8 mouse cellular contexts compared by ENCODE assay signal in the genomic region with DNA sequence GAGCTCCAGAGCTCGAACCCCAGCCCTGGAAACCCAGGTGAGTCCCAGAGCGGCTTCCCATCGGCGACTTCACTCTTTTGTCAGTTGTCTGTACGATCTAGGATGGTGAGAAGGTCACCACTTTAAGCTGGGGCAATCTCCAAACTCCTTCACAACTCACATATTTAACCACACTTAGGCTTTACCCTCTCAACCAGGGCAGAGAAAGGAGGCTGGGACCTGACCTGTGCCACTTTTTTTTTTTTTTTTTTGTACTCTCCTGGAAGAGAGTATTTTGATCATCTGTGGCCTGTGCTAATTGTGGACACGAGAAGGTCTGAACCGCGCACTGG. TPM values are rescaled to one million over a fixed set of nuclear protein-coding genes. Genes with fewer than 3 reads are reported as not detected.
DNase-seq lines count a peak whose midpoint lies in the region; ATAC-seq and TF ChIP-seq lines count a peak whose summit lies in the region.

No protein-coding gene starts in this region.

- peak overlapping the region; percentile 75 for H3K9ac ChIP-seq in liver, embryonic 13.5 days
- H3K9ac ChIP-seq in stomach, postnatal 0 days (ENCODE audit: low read length) = peak overlapping the region; percentile 57

- no peak for ATAC-seq in erythroblast, adult 5-6 weeks (replicated peaks; ENCODE audit: low FRiP score, poor library complexity, severe bottlenecking)
- ATAC-seq in liver, embryonic 13.5 days (ENCODE audit: low read depth) = no peak
- ATAC-seq in stomach, postnatal 0 days (ENCODE audit: low FRiP score, low TSS enrichment) = peak; percentile 23
- no peak for ATAC-seq in megakaryocyte progenitor cell, adult 5-6 weeks (replicated peaks; ENCODE audit: poor library complexity)

- H3K4me2 ChIP-seq in liver, embryonic 13.5 days = peak overlapping the region; percentile 67
- H3K4me2 ChIP-seq in stomach, postnatal 0 days (replicated peaks; ENCODE audit: low read depth) = peak overlapping the region; percentile 43

- TF ChIP-seq EP300 in stomach, postnatal 0 days (optimal IDR thresholded peaks at IDR 0.05) = no peak

- H3K4me3 ChIP-seq in erythroblast, embryonic 14.5 days (replicated peaks) = peak overlapping the region; percentile 73
- H3K4me3 ChIP-seq in thymus, adult 2 months (ENCODE audit: control insufficient read depth, insufficient read depth, low read length) = peak overlapping the region; percentile 97
- peak overlapping the region; percentile 65 for H3K4me3 ChIP-seq in liver, embryonic 13.5 days (replicated peaks)
- peak overlapping the region; percentile 54 for H3K4me3 ChIP-seq in stomach, postnatal 0 days (ENCODE audit: low read depth, low read length)

- WGBS in thymus, adult 2 months = 9% methylated on average over 8 of the region's 8 CpGs
- WGBS in liver, embryonic 13.5 days (ENCODE audit: insufficient replicate concordance) = 15% methylated on average over 8 of the region's 8 CpGs
- 17% methylated on average over 8 of the region's 8 CpGs for WGBS in stomach, postnatal 0 days

- no peaks in the 10 kb centered on the region for H3K9me3 ChIP-seq in erythroblast, embryonic 14.5 days (ENCODE audit: control insufficient read depth, low read length)
- H3K9me3 ChIP-seq in liver, embryonic 13.5 days (replicated peaks) = no peaks in the 10 kb centered on the region
- no peaks in the 10 kb centered on the region for H3K9me3 ChIP-seq in stomach, postnatal 0 days (ENCODE audit: control insufficient read depth, low read length)

- DNase-seq in thymus, adult 2 months = no peak
- no peak for DNase-seq in thymus, adult 18-20 months
- no peak for DNase-seq in liver, embryonic 13.5 days
- no peak for DNase-seq in stomach, postnatal 0 days (ENCODE audit: low spot score)
- no peak for DNase-seq in kidney, postnatal 36 days

- H3K27ac ChIP-seq in thymus, adult 2 months (ENCODE audit: control insufficient read depth, insufficient read depth, low read length) = peak overlapping the region; percentile 48; the same call in 1 of the 2 replicates
- H3K27ac ChIP-seq in liver, embryonic 13.5 days = peak overlapping the region; percentile 61; the same call in 1 of the 2 replicates
- H3K27ac ChIP-seq in stomach, postnatal 0 days (replicated peaks) = peak overlapping the region; percentile 78

- TF ChIP-seq CTCF in thymus, adult 2 months (IDR thresholded peaks at IDR 0.05; ENCODE audit: borderline replicate concordance, control insufficient read depth, extremely low read depth, insufficient read depth, low read length, poor library complexity) = no peak
- TF ChIP-seq CTCF in stomach, postnatal 0 days (IDR thresholded peaks at IDR 0.05; ENCODE audit: low read depth) = no peak

- H3K36me3 ChIP-seq in erythroblast, embryonic 14.5 days (ENCODE audit: control insufficient read depth) = peaks cover 2% of the 10 kb centered on the region
- no peaks in the 10 kb centered on the region for H3K36me3 ChIP-seq in thymus, adult 2 months (ENCODE audit: control insufficient read depth, insufficient read depth, low read length)
- H3K36me3 ChIP-seq in liver, embryonic 13.5 days = no peaks in the 10 kb centered on the region
- H3K36me3 ChIP-seq in stomach, postnatal 0 days (ENCODE audit: control insufficient read depth, insufficient read depth, low read length) = no peaks in the 10 kb centered on the region

- H3K27me3 ChIP-seq in erythroblast, embryonic 14.5 days (ENCODE audit: control insufficient read depth) = no peaks in the 10 kb centered on the region; the same call in 1 of the 2 replicates
- H3K27me3 ChIP-seq in thymus, adult 2 months (ENCODE audit: control insufficient read depth, insufficient read depth, low read length) = no peaks in the 10 kb centered on the region
- H3K27me3 ChIP-seq in liver, embryonic 13.5 days = no peaks in the 10 kb centered on the region
- H3K27me3 ChIP-seq in stomach, postnatal 0 days (ENCODE audit: control insufficient read depth, insufficient read depth, low read length) = no peaks in the 10 kb centered on the region

- peaks cover 18% of the 10 kb centered on the region for H3K4me1 ChIP-seq in erythroblast, embryonic 14.5 days (ENCODE audit: control insufficient read depth)
- no peaks in the 10 kb centered on the region; the same call in 1 of the 2 replicates for H3K4me1 ChIP-seq in thymus, adult 2 months (replicated peaks; ENCODE audit: control insufficient read depth, insufficient read depth, low read length)
- H3K4me1 ChIP-seq in liver, embryonic 13.5 days (replicated peaks) = peaks cover 17% of the 10 kb centered on the region; the same call in 1 of the 2 replicates
- H3K4me1 ChIP-seq in stomach, postnatal 0 days (replicated peaks; ENCODE audit: control insufficient read depth, insufficient read depth) = no peaks in the 10 kb centered on the region

- no peak for TF ChIP-seq POLR2A in thymus, adult 2 months (IDR thresholded peaks at IDR 0.05; ENCODE audit: control insufficient read depth, extremely low read depth, insufficient read depth, low read length, poor library complexity)

RNA-seq across cellular contexts. Expression of a gene that starts 0.2 kb away (rescaled TPM):
- 0.01 TPM in 1 of 2 replicates, not detected in the other for polyA plus RNA-seq in erythroblast, embryonic 14.5 days (2012)
- total RNA-seq in erythroblast, adult 5-6 weeks (2015; ENCODE audit: low replicate concordance) = 4.0 and 5.6 TPM in 2 replicates
- total RNA-seq in erythroblast, adult 5-6 weeks (2017; ENCODE audit: low replicate concordance) = 7.3 and 9.1 TPM in 2 replicates
- 4.6 and 5.2 TPM in 2 replicates for polyA plus RNA-seq in thymus, adult 2 months (2012; rRNA removed)
- 6.7 and 8.5 TPM in 2 replicates for polyA plus RNA-seq in liver, embryonic 13.5 days (2015; fragmentation: Nextera tagmentation; extraction: Ambion mirVana)
- 11.4 and 11.6 TPM in 2 replicates for polyA plus RNA-seq in stomach, postnatal 0 days (2015; fragmentation: Nextera tagmentation; extraction: Ambion mirVana)
- total RNA-seq in megakaryocyte progenitor cell, adult 5-6 weeks (2015) = 3.9 and 8.3 TPM in 2 replicates
- total RNA-seq in megakaryocyte progenitor cell, adult 5-6 weeks (2017) = 3.5 and 4.2 TPM in 2 replicates

RNA-seq across cellular contexts. Expression of a gene that starts 11.8 kb away (rescaled TPM):
- polyA plus RNA-seq in erythroblast, embryonic 14.5 days (2012) = 5.8 and 6.2 TPM in 2 replicates
- total RNA-seq in erythroblast, adult 5-6 weeks (2015; ENCODE audit: low replicate concordance) = 56.0 and 80.1 TPM in 2 replicates
- total RNA-seq in erythroblast, adult 5-6 weeks (2017; ENCODE audit: low replicate concordance) = 68.3 and 132 TPM in 2 replicates
- 112 and 183 TPM in 2 replicates for polyA plus RNA-seq in thymus, adult 2 months (2012; rRNA removed)
- 303 and 349 TPM in 2 replicates for polyA plus RNA-seq in liver, embryonic 13.5 days (2015; fragmentation: Nextera tagmentation; extraction: Ambion mirVana)
- polyA plus RNA-seq in stomach, postnatal 0 days (2015; fragmentation: Nextera tagmentation; extraction: Ambion mirVana) = 559 and 583 TPM in 2 replicates
- 356 and 368 TPM in 2 replicates for total RNA-seq in megakaryocyte progenitor cell, adult 5-6 weeks (2015)
- total RNA-seq in megakaryocyte progenitor cell, adult 5-6 weeks (2017) = 459 and 491 TPM in 2 replicates

RNA-seq across cellular contexts. Expression of a gene that starts 15.6 kb away (rescaled TPM):
- polyA plus RNA-seq in erythroblast, embryonic 14.5 days (2012) = 0.19 and 0.22 TPM in 2 replicates
- total RNA-seq in erythroblast, adult 5-6 weeks (2015; ENCODE audit: low replicate concordance) = 15.7 and 17.5 TPM in 2 replicates
- total RNA-seq in erythroblast, adult 5-6 weeks (2017; ENCODE audit: low replicate concordance) = 15.9 and 19.8 TPM in 2 replicates
- polyA plus RNA-seq in thymus, adult 2 months (2012; rRNA removed) = 6.6 TPM in 2 replicates
- polyA plus RNA-seq in liver, embryonic 13.5 days (2015; fragmentation: Nextera tagmentation; extraction: Ambion mirVana) = 30.9 and 41.9 TPM in 2 replicates
- 43.7 and 45.3 TPM in 2 replicates for polyA plus RNA-seq in stomach, postnatal 0 days (2015; fragmentation: Nextera tagmentation; extraction: Ambion mirVana)
- total RNA-seq in megakaryocyte progenitor cell, adult 5-6 weeks (2015) = 71.6 and 77.2 TPM in 2 replicates
- total RNA-seq in megakaryocyte progenitor cell, adult 5-6 weeks (2017) = 91.2 and 112 TPM in 2 replicates

Comparison
In these comparisons a context has a peak if more than half of its experiments do, and no peak if none do; other contexts are left out.
1. RNA of a gene that starts 11.8 kb away (polyA plus RNA-seq): 559 to 583 TPM in stomach, postnatal 0 days, 303 to 349 TPM in liver, embryonic 13.5 days and 112 to 183 TPM in thymus, adult 2 months; 5.8 to 6.2 TPM in erythroblast, embryonic 14.5 days; every median in the first group is over 10 times any median in the second.
2. Peak in every context shown above with its lines, with median percentiles within 50 percentile points of each other: H3K4me3 ChIP-seq and H3K27ac ChIP-seq.